Mouse (Mus musculus) kidney, adult 2 months (tissue): Measurements from ENCODE around the gene Ntn3.

Source experiments
- CTCF ChIP-seq: fragments of 200-500 bp; conservative IDR thresholded peaks from 2 replicates; pipeline ENCODE4 v1.5.1; 2011; ENCODE audit warnings: low read depth, mild to moderate bottlenecking, control low read depth, low read length, moderate library complexity, mixed read lengths; ENCODE audit not compliant: insufficient read depth, insufficient read length
- POLR2A ChIP-seq: fragments of 200-500 bp; IDR thresholded peaks from one replicate; pipeline ENCODE4 v1.6.1; 2011; ENCODE audit warnings: low read depth, low read length, control low read depth

- TF ChIP-seq CTCF (no peak), POLR2A (no peak)
Observed at GRCm38 (mm10) chr17:24207768-24208640, 1.3 kb downstream of the Ntn3 start.
